Mouse (Mus musculus): ENCODE measurements around the gene Cecr2.

Gene Cecr2

GRCm38 (mm10) chr6:120667422-120667781, 1.2 kb downstream of the Cecr2 start:
- no peak for DNase-seq (ENCODE audit: low spot score in 2 of 2)

GRCm38 (mm10) chr6:120667911-120668310, 1.7 kb downstream of the Cecr2 start:
- no peak for DNase-seq (ENCODE audit: low spot score in 2 of 2)

GRCm38 (mm10) chr6:120674121-120674520, 8.0 kb downstream of the Cecr2 start:
- no peak for DNase-seq (ENCODE audit: low spot score in 2 of 2)

- DNase-seq (ENCODE audit: low spot score in 2 of 2), result no peak
Observed at GRCm38 (mm10) chr6:120674881-120675280, 8.7 kb downstream of the Cecr2 start.

GRCm38 (mm10) chr6:120675979-120676378, 9.8 kb downstream of the Cecr2 start:
- no peak for DNase-seq (ENCODE audit: low spot score in 2 of 2)

- no peak for DNase-seq (ENCODE audit: low spot score in 2 of 2)
Observed at GRCm38 (mm10) chr6:120683351-120683750, 17.2 kb downstream of the Cecr2 start.

GRCm38 (mm10) chr6:120684750-120685149, 18.6 kb downstream of the Cecr2 start:
- DNase-seq (ENCODE audit: low spot score in 2 of 2), result no peak

- no peak for DNase-seq (ENCODE audit: low spot score in 2 of 2)
Observed at GRCm38 (mm10) chr6:120686872-120687650, 20.9 kb downstream of the Cecr2 start.

- DNase-seq (ENCODE audit: low spot score in 2 of 2), result no peak
Observed at GRCm38 (mm10) chr6:120700221-120700620, 34.1 kb downstream of the Cecr2 start.

GRCm38 (mm10) chr6:120704376-120704775, 38.2 kb downstream of the Cecr2 start:
- no peak for DNase-seq (ENCODE audit: low spot score in 2 of 2)

GRCm38 (mm10) chr6:120708759-120709158, 42.6 kb downstream of the Cecr2 start:
- no peak for DNase-seq (ENCODE audit: low spot score in 2 of 2)

- no peak for DNase-seq (ENCODE audit: low spot score in 2 of 2)
Observed at GRCm38 (mm10) chr6:120714806-120715205, 48.6 kb downstream of the Cecr2 start.

- peak in 1 of 2 experiments; percentile 5 for DNase-seq (ENCODE audit: low spot score in 2 of 2)
Observed at GRCm38 (mm10) chr6:120715227-120715626, 49.1 kb downstream of the Cecr2 start.

- no peak for DNase-seq (ENCODE audit: low spot score in 2 of 2)
Observed at GRCm38 (mm10) chr6:120715851-120716250, 49.7 kb downstream of the Cecr2 start.

GRCm38 (mm10) chr6:120716531-120716984, 50.4 kb downstream of the Cecr2 start:
- peak in 1 of 2 experiments; percentile 4 for DNase-seq (ENCODE audit: low spot score in 2 of 2)

GRCm38 (mm10) chr6:120725986-120726385, 59.8 kb downstream of the Cecr2 start:
- no peak for DNase-seq (ENCODE audit: low spot score in 2 of 2)

GRCm38 (mm10) chr6:120736011-120736410, 69.8 kb downstream of the Cecr2 start:
- DNase-seq (ENCODE audit: low spot score in 2 of 2), result no peak

GRCm38 (mm10) chr6:120736566-120736965, 70.4 kb downstream of the Cecr2 start:
- peak in 1 of 2 experiments; percentile 10 for DNase-seq (ENCODE audit: low spot score in 2 of 2)

- no peak for DNase-seq (ENCODE audit: low spot score in 2 of 2)
Observed at GRCm38 (mm10) chr6:120743130-120743529, 77.0 kb downstream of the Cecr2 start.

GRCm38 (mm10) chr6:120744266-120744665, 78.1 kb downstream of the Cecr2 start:
- no peak for DNase-seq (ENCODE audit: low spot score in 2 of 2)

- no peak for DNase-seq (ENCODE audit: low spot score in 2 of 2)
Observed at GRCm38 (mm10) chr6:120746416-120746815, 80.2 kb downstream of the Cecr2 start.

- DNase-seq (ENCODE audit: low spot score in 2 of 2), result no peak
Observed at GRCm38 (mm10) chr6:120761151-120761550, 95.0 kb downstream of the Cecr2 start.

- DNase-seq (ENCODE audit: low spot score in 2 of 2), result no peak
Observed at GRCm38 (mm10) chr6:120769972-120770371, 103.8 kb downstream of the Cecr2 start.

- DNase-seq (ENCODE audit: low spot score in 2 of 2), result no peak
Observed at GRCm38 (mm10) chr6:120771366-120771765, 105.2 kb downstream of the Cecr2 start.
